Mouse (Mus musculus) bone marrow macrophage, adult 2 months (primary cell): ENCODE data around the gene Vipas39.

Source experiments
- CTCF ChIP-seq: IDR thresholded peaks from 2 replicates; pipeline ENCODE4 v1.5.1; 2012; ENCODE audit warnings: low read depth, mild to moderate bottlenecking, low read length, moderate library complexity
- POLR2A ChIP-seq: IDR thresholded peaks from 2 replicates; pipeline ENCODE4 v1.6.1; 2012; ENCODE audit warnings: mild to moderate bottlenecking, low read depth, low read length, borderline replicate concordance

GRCm38 (mm10) chr12:87238632-87239031 lies 27.4 kb downstream of the Vipas39 start, which contains the start of gene Noxred1:
- TF ChIP-seq CTCF (no peak), POLR2A (no peak)
